Mouse (Mus musculus): Measurements from ENCODE around the gene Thra. TPM values are rescaled to one million over a fixed set of nuclear protein-coding genes. Genes with fewer than 3 reads are reported as not detected.

Gene Thra
- total and polyA plus RNA-seq, 3 experiments: 89.4 to 105 (median 103) TPM

GRCm38 (mm10) chr11:98795015-98795713 is 54.7 kb downstream of the Thra start, which contains the start of gene Msl1:
Msl1 (plus strand) TSS chr11:98795516.
- intact Hi-C loops (cut with DNase I): loop anchor here (2.0 kb wide), 1 partner anchor 34 kb away; no protein-coding TSS in a partner anchor
- TF ChIP-seq CTCF (IDR thresholded peaks at IDR 0.05) (no peak), EP300 (IDR thresholded peaks at IDR 0.05; ENCODE audit: insufficient read depth, low read depth, low read length) (no peak), POLR2A (IDR thresholded peaks at IDR 0.05; ENCODE audit: insufficient read depth, low read depth, low read length) (peak; percentile 60; the same call in 1 of the 2 replicates)
- Histone ChIP-seq H3K4me3 (peak within 1 kb of the TSS; percentile 79), H3K79me2 (replicated peaks; ENCODE audit: control insufficient read depth, insufficient read depth, low read length) (peaks cover 6% of the 10 kb centered on the region), H3K27ac (peak within 1 kb of the TSS; percentile 94), H3K27me3 (ENCODE audit: control insufficient read depth, insufficient read depth, low read length) (no peaks in the 10 kb centered on the region), H3K4me1 (ENCODE audit: control insufficient read depth, insufficient read depth, low read length) (peaks cover 9% of the 10 kb centered on the region), H3K9ac (ENCODE audit: low read depth, low read length) (peak within 1 kb of the TSS; percentile 100), H3K36me3 (ENCODE audit: control insufficient read depth, insufficient read depth, low read length) (peaks cover 8% of the 10 kb centered on the region)
- under 1% methylated on average over 66 of the region's 89 CpGs for WGBS
- peak; percentile 92 to 94 for DNase-seq

GRCm38 (mm10) chr11:98795714-98796514 is 55.5 kb downstream of the Thra start:
- Histone ChIP-seq H3K27me3 (ENCODE audit: control insufficient read depth, insufficient read depth, low read length) (no peaks in the 10 kb centered on the region), H3K4me1 (ENCODE audit: control insufficient read depth, insufficient read depth, low read length) (peaks cover 9% of the 10 kb centered on the region), H3K4me3 (peak overlapping the region; percentile 79), H3K27ac (peak overlapping the region; percentile 94), H3K79me2 (replicated peaks; ENCODE audit: control insufficient read depth, insufficient read depth, low read length) (peaks cover 6% of the 10 kb centered on the region), H3K9ac (ENCODE audit: low read depth, low read length) (peak overlapping the region; percentile 100), H3K36me3 (ENCODE audit: control insufficient read depth, insufficient read depth, low read length) (peaks cover 8% of the 10 kb centered on the region)
- under 1% methylated on average over 64 of the region's 74 CpGs for WGBS
- TF ChIP-seq POLR2A (IDR thresholded peaks at IDR 0.05; ENCODE audit: insufficient read depth, low read depth, low read length) (no peak), CTCF (IDR thresholded peaks at IDR 0.05) (peak; percentile 35; the same call in 1 of the 2 replicates), EP300 (IDR thresholded peaks at IDR 0.05; ENCODE audit: insufficient read depth, low read depth, low read length) (no peak)
- DNase-seq: peak in 1 of 2 experiments; percentile 74
- intact Hi-C loops (cut with DNase I): loop anchor here (1.0 to 2.0 kb wide), 2 partner anchors 13 to 33 kb away; no protein-coding TSS in a partner anchor

DNA sequence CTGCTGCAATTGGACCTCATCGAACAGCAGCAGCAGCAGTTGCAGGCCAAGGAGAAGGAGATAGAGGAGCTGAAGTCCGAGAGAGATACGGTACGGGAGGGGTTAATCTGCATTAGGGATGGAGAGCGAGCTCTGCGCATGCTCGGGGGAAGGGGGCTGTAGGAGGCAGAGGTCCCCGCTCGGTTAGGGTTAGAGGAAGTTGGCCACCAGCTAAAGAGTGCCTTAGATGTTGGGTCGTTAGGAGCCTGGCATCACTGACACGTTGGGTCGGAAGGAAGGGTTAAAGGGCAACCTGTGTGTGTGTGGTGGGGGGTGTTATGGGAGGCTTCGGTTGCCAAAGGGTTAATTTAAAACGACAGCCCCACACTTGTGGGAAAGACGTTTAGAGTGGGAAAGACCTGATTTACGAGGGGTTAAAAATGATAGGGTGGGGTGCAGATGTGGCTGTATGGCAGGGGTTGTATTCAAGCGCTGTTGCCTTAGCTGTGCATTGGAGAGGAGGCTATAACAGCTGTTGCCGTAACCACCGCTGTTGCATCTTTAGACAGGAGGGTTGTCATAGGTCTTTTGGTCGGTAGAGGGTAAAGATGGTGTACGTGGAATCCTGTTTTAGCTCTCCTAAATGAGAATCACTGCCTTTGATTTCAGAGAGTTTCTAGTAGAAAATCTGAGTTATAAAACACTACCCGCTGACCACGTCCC is 56.2 kb downstream of the Thra start:
- Histone ChIP-seq H3K27ac (peak overlapping the region; percentile 94), H3K79me2 (replicated peaks; ENCODE audit: control insufficient read depth, insufficient read depth, low read length) (peaks cover 6% of the 10 kb centered on the region), H3K27me3 (ENCODE audit: control insufficient read depth, insufficient read depth, low read length) (no peaks in the 10 kb centered on the region), H3K4me1 (ENCODE audit: control insufficient read depth, insufficient read depth, low read length) (peaks cover 9% of the 10 kb centered on the region), H3K4me3 (peak overlapping the region; percentile 79), H3K36me3 (ENCODE audit: control insufficient read depth, insufficient read depth, low read length) (peaks cover 8% of the 10 kb centered on the region), H3K9ac (ENCODE audit: low read depth, low read length) (peak overlapping the region; percentile 100)
- intact Hi-C loops (cut with DNase I): loop anchor here (1.0 kb wide), 1 partner anchor 13 kb away; no protein-coding TSS in a partner anchor
- 2% methylated on average over 23 of the region's 23 CpGs for WGBS
- peak; percentile 68 to 71 for DNase-seq
- TF ChIP-seq EP300 (IDR thresholded peaks at IDR 0.05; ENCODE audit: insufficient read depth, low read depth, low read length) (0 out of 2 replicates have a peak, but pooled peaks have one; percentile 9), CTCF (IDR thresholded peaks at IDR 0.05) (no peak), POLR2A (IDR thresholded peaks at IDR 0.05; ENCODE audit: insufficient read depth, low read depth, low read length) (peak; percentile 31; the same call in 1 of the 2 replicates)

GRCm38 (mm10) chr11:98797306-98797705 is 56.9 kb downstream of the Thra start:
- TF ChIP-seq CTCF (IDR thresholded peaks at IDR 0.05) (no peak), EP300 (IDR thresholded peaks at IDR 0.05; ENCODE audit: insufficient read depth, low read depth, low read length) (no peak), POLR2A (IDR thresholded peaks at IDR 0.05; ENCODE audit: insufficient read depth, low read depth, low read length) (no peak)
- Histone ChIP-seq H3K4me3 (peak overlapping the region; percentile 79), H3K27ac (peak overlapping the region; percentile 94), H3K27me3 (ENCODE audit: control insufficient read depth, insufficient read depth, low read length) (no peaks in the 10 kb centered on the region), H3K36me3 (ENCODE audit: control insufficient read depth, insufficient read depth, low read length) (peaks cover 8% of the 10 kb centered on the region), H3K4me1 (ENCODE audit: control insufficient read depth, insufficient read depth, low read length) (peaks cover 9% of the 10 kb centered on the region), H3K79me2 (replicated peaks; ENCODE audit: control insufficient read depth, insufficient read depth, low read length) (peaks cover 6% of the 10 kb centered on the region), H3K9ac (ENCODE audit: low read depth, low read length) (peak overlapping the region; percentile 100)
- 2% methylated on average over 5 of the region's 5 CpGs for WGBS
- DNase-seq: peak; percentile 35 to 38
- intact Hi-C loops (cut with DNase I): no loop called here

GRCm38 (mm10) chr11:98797909-98798308 is 57.5 kb downstream of the Thra start:
- H3K27me3 ChIP-seq (ENCODE audit: control insufficient read depth, insufficient read depth, low read length): no peaks in the 10 kb centered on the region
- H3K27ac ChIP-seq: peak overlapping the region; percentile 94
- no peak for DNase-seq
- H3K4me3 ChIP-seq: peak overlapping the region; percentile 79
- H3K4me1 ChIP-seq (ENCODE audit: control insufficient read depth, insufficient read depth, low read length): peaks cover 9% of the 10 kb centered on the region
- 19% methylated on average over 4 of the region's 4 CpGs for WGBS
- peaks cover 6% of the 10 kb centered on the region for H3K79me2 ChIP-seq (replicated peaks; ENCODE audit: control insufficient read depth, insufficient read depth, low read length)
- intact Hi-C loops (cut with DNase I): no loop called here
- H3K36me3 ChIP-seq (ENCODE audit: control insufficient read depth, insufficient read depth, low read length): peaks cover 14% of the 10 kb centered on the region
- TF ChIP-seq POLR2A (IDR thresholded peaks at IDR 0.05; ENCODE audit: insufficient read depth, low read depth, low read length): no peak
- no peak for TF ChIP-seq CTCF (IDR thresholded peaks at IDR 0.05)
- no peak for TF ChIP-seq EP300 (IDR thresholded peaks at IDR 0.05; ENCODE audit: insufficient read depth, low read depth, low read length)
- H3K9ac ChIP-seq (ENCODE audit: low read depth, low read length): peak overlapping the region; percentile 100
